Mouse (Mus musculus): ENCODE measurements around the gene Mad1l1.
A peak's percentile ranks its signal among the peaks of the same experiment; 100 is the strongest.

Gene Mad1l1

GRCm38 (mm10) chr5:140331615-140332512 is 10.5 kb upstream of the Mad1l1 start, which contains the start of gene Mrm2:
Gene Mrm2, minus strand, starts transcription at chr5:140331898.
- peak; percentile 64 to 78 for DNase-seq (ENCODE audit: low read depth in 2 of 2, low spot score in 2 of 2)

GRCm38 (mm10) chr5:140324058-140324457 is 2.7 kb upstream of the Mad1l1 start:
- no peak for DNase-seq (ENCODE audit: low read depth in 2 of 2, low spot score in 2 of 2)

DNA sequence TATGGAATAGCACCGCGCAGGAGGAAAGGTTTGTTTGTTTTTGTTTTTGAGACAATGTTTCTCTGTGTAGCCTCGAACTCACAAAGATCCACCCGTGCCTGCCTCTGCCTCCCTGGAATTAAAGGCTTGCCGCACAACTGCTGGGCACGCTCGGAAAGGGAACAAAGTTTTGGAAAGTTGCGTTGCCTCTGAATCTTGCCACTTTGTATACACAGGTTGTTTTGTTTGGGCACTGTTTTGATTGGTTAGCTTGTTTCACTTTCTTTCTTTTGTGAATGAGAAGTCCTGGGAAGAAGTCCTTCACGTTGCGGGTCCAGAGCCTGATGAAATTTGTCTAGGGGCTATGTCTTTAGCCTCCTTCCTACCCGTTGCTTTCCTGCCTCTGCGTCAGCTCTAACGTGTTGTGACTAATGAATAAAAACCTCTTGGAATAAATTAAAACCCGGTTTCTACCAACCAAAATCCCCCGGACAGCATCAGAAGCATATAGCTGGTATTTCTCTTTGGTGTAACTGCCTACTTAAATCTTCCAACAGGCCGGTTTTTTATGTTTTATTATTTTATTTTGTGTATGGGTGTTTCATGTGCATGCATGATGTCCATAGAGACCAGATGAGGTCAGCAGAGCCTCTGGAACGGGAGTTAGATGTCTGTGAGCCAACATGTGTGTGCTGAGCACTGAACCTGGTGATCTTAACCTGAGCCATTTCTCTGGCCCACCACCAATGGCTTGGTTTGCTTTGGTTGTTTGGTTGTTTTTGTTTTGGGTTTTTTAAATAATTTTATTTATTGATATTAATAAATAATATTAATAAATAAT is 614 bp upstream of the Mad1l1 start:
- no peak for DNase-seq (ENCODE audit: low read depth in 2 of 2, low spot score in 2 of 2)

GRCm38 (mm10) chr5:140316716-140317115 is 4.6 kb downstream of the Mad1l1 start:
- no peak for DNase-seq (ENCODE audit: low read depth in 2 of 2, low spot score in 2 of 2)

GRCm38 (mm10) chr5:140307602-140308001 is 13.8 kb downstream of the Mad1l1 start:
- no peak for DNase-seq (ENCODE audit: low read depth in 2 of 2, low spot score in 2 of 2)

DNA sequence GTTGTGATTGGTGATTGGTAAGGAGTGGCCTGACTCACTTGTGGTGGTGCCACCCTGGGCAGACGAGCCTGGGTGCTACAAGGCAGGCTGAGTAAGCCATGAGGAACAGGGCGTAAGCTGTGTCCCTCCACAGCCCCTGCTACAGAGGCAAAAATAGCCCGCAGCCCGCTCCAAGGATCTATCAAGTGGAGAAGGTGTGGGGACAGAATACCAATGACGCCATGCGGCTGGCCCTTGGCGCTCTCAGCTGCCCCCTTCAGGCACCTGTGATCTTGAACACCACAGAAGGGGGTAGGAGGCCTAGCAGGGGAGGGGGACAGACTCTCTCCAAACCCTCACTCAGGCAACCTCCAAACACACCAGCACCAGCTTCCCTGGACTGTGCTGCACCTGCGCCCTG is 15.3 kb downstream of the Mad1l1 start:
- no peak for DNase-seq (ENCODE audit: low read depth in 2 of 2, low spot score in 2 of 2)

DNA sequence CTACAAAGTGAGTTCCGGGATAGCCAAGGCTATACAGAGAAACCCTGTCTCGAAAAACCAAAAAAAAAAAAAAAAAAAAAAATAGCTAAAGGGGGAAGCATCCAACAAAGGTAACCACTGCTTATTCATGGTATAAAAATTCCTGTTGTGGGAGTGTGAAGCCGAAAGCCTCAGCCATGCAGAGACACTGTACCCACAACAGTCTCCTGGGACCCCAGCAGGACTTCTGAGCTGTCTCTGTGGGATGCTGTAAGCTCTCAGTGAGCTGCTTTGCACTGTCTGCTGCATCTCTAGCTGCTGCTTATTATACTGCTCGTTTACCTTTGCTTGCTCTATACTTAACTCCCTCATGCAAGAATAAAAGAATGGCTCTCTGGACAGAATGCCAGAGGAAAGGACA is 23.1 kb downstream of the Mad1l1 start:
- no peak for DNase-seq (ENCODE audit: low read depth in 2 of 2, low spot score in 2 of 2)

GRCm38 (mm10) chr5:140292152-140292551 is 29.2 kb downstream of the Mad1l1 start:
- DNase-seq (ENCODE audit: low read depth in 2 of 2, low spot score in 2 of 2), result peak; percentile 45 to 54

- DNase-seq (ENCODE audit: low read depth in 2 of 2, low spot score in 2 of 2), result no peak
These were observed 32.2 kb downstream of the Mad1l1 start for GRCm38 (mm10) chr5:140289161-140289560.

- no peak for DNase-seq (ENCODE audit: low read depth in 2 of 2, low spot score in 2 of 2)
These were observed 33.1 kb downstream of the Mad1l1 start for GRCm38 (mm10) chr5:140288287-140288686.

GRCm38 (mm10) chr5:140284761-140285160 is 36.6 kb downstream of the Mad1l1 start:
- no peak for DNase-seq (ENCODE audit: low read depth in 2 of 2, low spot score in 2 of 2)

- no peak for DNase-seq (ENCODE audit: low read depth in 2 of 2, low spot score in 2 of 2)
These were observed 37.3 kb downstream of the Mad1l1 start for GRCm38 (mm10) chr5:140284011-140284410.

DNA sequence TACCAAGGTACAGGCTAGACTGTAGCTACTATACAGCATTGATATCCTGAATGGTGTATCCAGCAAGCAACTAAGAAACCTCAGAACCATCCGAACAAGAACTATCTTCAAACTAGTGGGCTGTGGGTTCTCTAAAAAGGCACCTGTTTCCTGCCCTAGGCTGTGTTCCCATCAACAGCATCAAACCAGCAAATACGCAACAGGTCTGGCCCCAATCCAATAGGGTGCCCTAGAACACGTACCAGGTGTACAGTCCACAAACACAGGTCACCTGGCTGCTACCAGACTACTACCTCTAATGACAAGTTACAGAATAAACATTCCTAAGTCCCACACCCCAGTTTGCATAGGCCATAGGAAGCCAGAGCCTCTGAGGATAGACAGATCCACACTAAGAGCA is 38.5 kb downstream of the Mad1l1 start:
- no peak for DNase-seq (ENCODE audit: low read depth in 2 of 2, low spot score in 2 of 2)

DNA sequence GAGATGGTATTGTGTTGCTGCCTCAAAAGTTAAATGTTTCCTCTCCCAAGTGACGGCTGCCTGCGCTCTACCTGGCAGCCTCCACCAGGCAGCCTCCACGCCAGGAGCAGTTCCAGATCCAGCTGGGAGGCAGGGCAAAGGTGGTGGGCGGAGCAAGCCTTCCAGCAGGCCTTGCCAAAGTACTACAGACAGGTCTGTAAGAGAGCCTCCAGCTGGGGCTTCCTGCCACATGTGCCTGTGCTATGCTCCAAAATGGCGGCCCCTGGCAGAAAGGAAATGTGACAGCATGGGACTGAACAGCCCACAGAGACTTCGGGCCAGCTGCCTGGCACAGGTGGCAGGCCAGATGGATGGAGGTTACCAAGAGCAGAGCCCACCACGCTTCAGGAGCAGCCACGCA is 39.0 kb downstream of the Mad1l1 start:
- no peak for DNase-seq (ENCODE audit: low read depth in 2 of 2, low spot score in 2 of 2)

DNA sequence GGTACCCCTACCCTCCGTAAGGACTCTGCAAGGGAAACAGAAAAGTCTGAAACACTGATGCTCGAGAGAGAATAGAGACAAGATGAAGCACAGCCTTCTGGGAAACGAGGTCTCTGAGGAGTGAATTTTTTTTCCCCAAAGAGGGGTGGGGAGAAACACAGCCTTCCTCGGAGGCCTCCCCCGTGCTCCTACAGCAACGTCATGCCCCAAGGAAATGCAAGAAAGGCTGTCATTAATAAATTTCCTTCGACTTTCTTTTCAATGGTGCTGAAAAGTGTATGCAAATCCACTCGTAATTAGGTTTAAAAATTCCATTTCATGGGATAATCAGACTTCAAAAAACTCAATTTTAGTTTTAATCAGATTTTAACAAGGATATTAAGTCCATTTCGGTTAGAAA is 41.1 kb downstream of the Mad1l1 start:
- no peak for DNase-seq (ENCODE audit: low read depth in 2 of 2, low spot score in 2 of 2)

DNA sequence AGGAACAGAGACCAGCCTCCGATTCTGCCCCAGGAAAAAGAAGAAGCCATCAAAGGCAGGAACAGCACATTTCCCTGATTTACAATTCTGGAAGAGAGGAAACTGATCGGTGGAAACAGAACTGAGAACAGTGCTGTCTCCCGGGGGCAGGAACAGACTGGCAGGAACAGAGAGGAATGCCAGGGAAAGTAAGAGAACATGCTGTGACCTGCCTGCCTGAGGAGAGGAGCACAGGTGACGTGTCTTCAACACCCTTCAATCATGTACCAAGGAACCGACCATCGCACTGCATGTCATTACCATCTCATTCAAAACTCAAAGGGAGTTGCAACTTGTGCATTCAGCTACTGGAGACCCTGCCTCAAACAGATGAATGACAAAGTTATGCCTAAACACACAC is 44.6 kb downstream of the Mad1l1 start:
- DNase-seq (ENCODE audit: low read depth in 2 of 2, low spot score in 2 of 2), result no peak

GRCm38 (mm10) chr5:140270976-140271685 is 50.2 kb downstream of the Mad1l1 start:
- no peak for DNase-seq (ENCODE audit: low read depth in 2 of 2, low spot score in 2 of 2)

- no peak for DNase-seq (ENCODE audit: low read depth in 2 of 2, low spot score in 2 of 2)
These were observed 53.0 kb downstream of the Mad1l1 start for GRCm38 (mm10) chr5:140268396-140268795.

DNA sequence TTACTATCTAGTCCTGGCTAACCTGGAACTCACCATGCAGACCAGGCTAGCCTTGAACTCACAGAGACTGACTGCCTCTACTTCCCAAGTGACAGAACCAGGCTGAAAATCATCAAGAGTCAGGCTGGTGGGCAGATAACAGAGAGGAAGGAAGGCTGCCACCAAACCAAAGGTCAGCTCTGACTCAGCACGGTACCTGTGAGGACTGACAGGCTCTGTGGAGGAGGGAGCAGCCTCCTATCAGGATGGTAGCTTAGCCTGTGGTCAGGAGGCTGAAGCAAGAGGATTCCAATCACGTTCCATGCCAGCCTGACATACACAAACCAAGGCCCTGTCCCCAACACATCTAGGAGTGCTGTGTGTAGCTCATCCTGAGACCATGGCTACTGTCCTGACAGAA is 54.3 kb downstream of the Mad1l1 start:
- DNase-seq (ENCODE audit: low read depth in 2 of 2, low spot score in 2 of 2), result no peak

GRCm38 (mm10) chr5:140264825-140265575 is 56.4 kb downstream of the Mad1l1 start:
- DNase-seq (ENCODE audit: low read depth in 2 of 2, low spot score in 2 of 2), result no peak
